Mouse (Mus musculus) lung, embryonic 14.5 days (tissue): ENCODE results near the gene H6pd. TPM values are rescaled to one million over a fixed set of nuclear protein-coding genes. Genes with fewer than 3 reads are reported as not detected.

Experiments used
- ATAC-seq: fragments of 200-750 bp; cut with Nextera tagmentation; 2 replicates; pipeline ENCODE4 v1.8.0; 2017; ENCODE audit warnings: mild to moderate bottlenecking, moderate TSS enrichment, moderate library complexity; ENCODE audit not compliant: insufficient read depth
- DNase-seq: peaks from one replicate; pipeline ENCODE4 v3.0.0-alpha.2; 2015
- H3K27ac ChIP-seq: fragments of 300-500 bp; sonication (generic); 2 replicates; pipeline ENCODE4 v1.5.1; 2014; ENCODE audit warnings: low read depth, mild to moderate bottlenecking, moderate library complexity
- H3K27me3 ChIP-seq: fragments of 300-500 bp; sonication (generic); 2 replicates; pipeline ENCODE4 v1.6.1; 2014; ENCODE audit warnings: low read length, control low read depth; ENCODE audit not compliant: insufficient read depth
- H3K36me3 ChIP-seq: fragments of 300-500 bp; sonication (generic); 2 replicates; pipeline ENCODE4 v1.6.1; 2014; ENCODE audit warnings: control low read depth; ENCODE audit not compliant: insufficient read depth
- H3K4me1 ChIP-seq: fragments of 300-500 bp; sonication (generic); 2 replicates; pipeline ENCODE4 v1.6.1; 2014; ENCODE audit warnings: antibody characterized with exemption, control low read depth; ENCODE audit not compliant: insufficient read depth
- H3K4me2 ChIP-seq: fragments of 300-500 bp; sonication (generic); 2 replicates; pipeline ENCODE4 v1.6.1; 2014; ENCODE audit warnings: mild to moderate bottlenecking
- H3K4me3 ChIP-seq: fragments of 300-500 bp; sonication (generic); 2 replicates; pipeline ENCODE4 v1.5.1; 2014; ENCODE audit warnings: low read depth, low read length
- H3K9ac ChIP-seq: fragments of 300-500 bp; sonication (generic); 2 replicates; pipeline ENCODE4 v1.6.1; 2014
- H3K9me3 ChIP-seq: fragments of 300-500 bp; sonication (generic); 2 replicates; pipeline ENCODE4 v1.6.1; 2016; ENCODE audit warnings: low read depth, low read length, control low read depth
- CTCF ChIP-seq: IDR thresholded peaks from 2 replicates; pipeline ENCODE4 v1.5.1; 2016; ENCODE audit warnings: antibody characterized with exemption, low read depth
- WGBS: fragments of 180-500 bp; shearing (Covaris S2); extraction: QIAGEN DNeasy Blood & Tissue Kit; methylation state at CpG from one replicate; pipeline ENCODE4 v1.1.7; 2014; 5-methylcytosine and 5-hydroxymethylcytosine counted together
- polyA plus RNA-seq: library from polyadenylated mRNA; unstranded; fragments of >200 nt; fragmentation: Nextera tagmentation; extraction: Ambion mirVana; gene quantifications from 2 replicates; pipeline ENCODE4 v1.2.1, GENCODE M21; 2014

Gene H6pd
- polyA plus RNA-seq, 1 experiment from 2014 or later: 20.4 TPM

DNA sequence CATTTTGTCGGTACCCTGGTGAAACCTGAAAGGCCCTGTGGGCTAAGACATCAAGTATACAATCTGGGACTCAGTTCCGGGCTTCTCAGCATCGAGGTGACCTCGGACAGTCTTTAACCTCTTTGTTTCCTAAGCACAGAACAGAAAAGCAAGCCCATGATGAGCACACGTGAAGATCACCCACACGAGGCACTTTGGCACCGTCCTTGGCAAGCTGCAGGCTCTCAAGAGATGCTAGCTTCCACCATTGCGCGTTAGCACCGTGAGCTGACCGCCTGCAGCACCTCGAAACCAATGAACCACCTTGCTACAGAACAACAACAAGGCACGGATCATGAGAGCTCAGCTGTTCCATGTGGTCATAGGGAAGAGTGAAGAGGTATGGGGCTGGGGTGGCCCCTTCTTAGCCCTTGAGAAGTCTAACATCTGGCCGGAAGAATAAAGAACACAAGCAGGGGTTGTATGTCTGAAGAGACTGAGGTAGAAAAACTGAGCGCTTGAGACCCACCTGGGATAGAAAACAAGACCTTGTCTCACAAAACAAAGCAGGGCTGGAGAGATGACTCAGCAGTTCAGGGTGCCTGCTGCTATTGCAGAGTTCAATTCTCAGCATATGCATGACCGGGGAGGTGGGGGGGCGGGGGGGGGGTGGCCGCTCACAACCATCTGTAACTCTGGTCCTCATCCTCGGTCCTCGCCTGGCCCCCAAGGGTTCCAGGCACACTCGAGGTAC, 2.5 kb downstream of the H6pd start:
- Histone ChIP-seq H3K27ac (no peak overlapping the region), H3K4me1 (peaks cover 48% of the 10 kb centered on the region), H3K9me3 (no peaks in the 10 kb centered on the region), H3K4me2 (peak overlapping the region; percentile 81), H3K27me3 (no peaks in the 10 kb centered on the region), H3K9ac (no peak overlapping the region), H3K36me3 (no peaks in the 10 kb centered on the region), H3K4me3 (no peak overlapping the region)
- TF ChIP-seq CTCF: no peak
- WGBS: 67% methylated on average over 21 of the region's 21 CpGs
- DNase-seq (no peak), ATAC-seq (no peak)

DNA sequence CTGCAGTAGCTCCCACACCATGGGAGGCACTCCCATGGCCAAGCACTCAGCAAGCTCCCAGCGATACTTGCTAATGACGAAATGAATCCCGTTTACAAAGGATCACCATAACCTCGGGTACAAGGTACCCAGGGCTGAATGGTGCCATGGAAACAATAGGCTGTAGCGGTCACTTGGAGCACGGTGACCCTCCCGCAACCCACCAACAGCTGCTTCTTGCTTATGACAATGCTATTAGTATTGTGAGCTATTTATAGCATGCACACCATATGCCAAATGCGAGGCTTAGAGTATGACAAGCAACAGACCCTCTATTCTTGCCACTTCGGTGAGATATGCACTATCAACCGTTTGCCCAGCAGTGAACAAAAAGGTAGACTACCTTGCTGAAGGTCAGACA, 3.6 kb downstream of the H6pd start:
- peaks cover 59% of the 10 kb centered on the region for H3K4me1 ChIP-seq
- no peaks in the 10 kb centered on the region for H3K36me3 ChIP-seq
- no peak overlapping the region for H3K9ac ChIP-seq
- H3K27ac ChIP-seq: no peak overlapping the region
- H3K4me3 ChIP-seq: no peak overlapping the region
- DNase-seq (no peak), ATAC-seq (no peak)
- no peak overlapping the region for H3K4me2 ChIP-seq
- WGBS: 86% methylated on average over 10 of the region's 10 CpGs
- no peaks in the 10 kb centered on the region for H3K9me3 ChIP-seq
- no peaks in the 10 kb centered on the region for H3K27me3 ChIP-seq
- TF ChIP-seq CTCF: no peak

DNA sequence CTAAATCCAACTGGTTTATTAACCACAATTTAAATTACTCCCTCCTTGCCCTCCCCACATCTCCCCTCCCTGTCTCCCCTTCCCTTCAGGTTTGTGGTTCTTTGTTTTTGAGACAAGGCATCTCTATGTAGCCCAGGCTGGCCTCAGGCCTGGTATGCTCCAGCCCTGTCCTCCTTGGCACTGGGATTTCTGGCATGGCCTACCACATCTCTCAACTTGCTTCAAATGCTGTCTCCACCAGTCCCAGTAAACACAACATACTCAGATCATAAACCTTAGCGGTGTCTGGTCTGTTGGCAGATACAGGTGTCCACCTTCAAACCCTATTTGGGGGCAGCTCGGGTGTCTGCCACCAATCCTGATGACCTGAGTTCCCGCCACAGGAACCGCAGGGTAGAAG, 5.2 kb downstream of the H6pd start:
- H3K27ac ChIP-seq: peak overlapping the region; percentile 61
- no peaks in the 10 kb centered on the region for H3K36me3 ChIP-seq
- no peak for TF ChIP-seq CTCF
- peaks cover 63% of the 10 kb centered on the region for H3K4me1 ChIP-seq
- H3K4me3 ChIP-seq: no peak overlapping the region
- no peak for ATAC-seq
- no peaks in the 10 kb centered on the region for H3K9me3 ChIP-seq
- no peaks in the 10 kb centered on the region for H3K27me3 ChIP-seq
- H3K9ac ChIP-seq: no peak overlapping the region
- peak overlapping the region; percentile 41 for H3K4me2 ChIP-seq
- WGBS: 53% methylated on average over 4 of the region's 4 CpGs
- no peak for DNase-seq

DNA sequence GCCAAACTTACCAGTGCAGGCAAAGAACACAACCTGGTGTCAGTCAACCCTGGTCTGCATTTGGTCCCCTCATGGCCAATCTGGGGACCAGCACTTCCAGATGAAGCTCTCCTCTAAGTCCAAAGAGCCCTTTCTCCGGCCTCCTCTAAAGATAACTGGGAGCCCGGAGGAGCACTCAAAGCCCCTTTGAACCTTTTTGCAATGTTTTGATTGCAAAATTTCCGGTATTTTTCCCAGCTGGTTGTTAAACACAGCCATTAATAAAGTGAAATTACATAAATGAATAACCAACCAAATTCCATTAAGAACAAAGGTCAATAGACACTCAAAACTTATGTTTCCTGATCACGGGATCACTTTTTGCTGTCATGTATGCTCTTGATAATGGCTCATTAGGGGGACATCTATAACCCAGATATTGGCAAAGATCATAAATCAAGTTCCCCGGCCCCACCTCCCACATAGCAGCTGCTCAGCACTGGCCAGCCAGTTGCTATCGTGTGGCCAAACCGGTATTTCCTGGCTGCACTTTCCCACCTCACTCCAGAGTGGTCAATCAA, 5.7 kb downstream of the H6pd start:
- ATAC-seq (peak; percentile 22; the same call in 1 of the 2 replicates), DNase-seq (peak; percentile 81)
- Histone ChIP-seq H3K9me3 (no peaks in the 10 kb centered on the region), H3K36me3 (no peaks in the 10 kb centered on the region), H3K4me3 (no peak overlapping the region), H3K4me1 (peaks cover 62% of the 10 kb centered on the region), H3K27me3 (no peaks in the 10 kb centered on the region), H3K4me2 (peak overlapping the region; percentile 41), H3K27ac (peak overlapping the region; percentile 63), H3K9ac (no peak overlapping the region)
- TF ChIP-seq CTCF: no peak
- 7% methylated on average over 7 of the region's 7 CpGs for WGBS

DNA sequence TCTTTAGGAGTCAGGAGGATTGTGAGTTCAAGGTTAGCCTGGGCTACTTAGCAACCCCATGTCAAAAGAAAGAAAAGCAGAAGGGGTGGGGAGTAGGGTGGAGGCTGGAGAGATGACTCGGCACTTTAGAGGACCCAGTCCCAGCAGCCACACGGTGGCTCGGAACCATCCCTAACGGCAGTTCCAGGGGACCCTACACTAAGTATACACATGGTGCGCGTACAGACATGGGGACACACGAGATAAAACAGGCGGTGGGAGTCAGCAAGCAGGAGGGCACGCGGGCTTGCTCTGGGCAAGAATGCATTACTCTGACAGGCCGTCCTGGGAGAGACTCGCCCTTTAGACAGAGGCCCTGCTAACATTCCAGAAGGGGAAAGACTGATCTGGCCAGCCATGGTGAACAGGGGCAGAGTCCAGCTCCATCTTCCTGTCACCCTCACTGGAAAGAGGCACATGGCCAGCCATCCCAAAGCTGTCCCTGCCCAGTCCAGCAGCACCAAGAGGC, 6.7 kb downstream of the H6pd start:
- Histone ChIP-seq H3K4me3 (no peak overlapping the region; the same call in 1 of the 2 replicates), H3K27me3 (no peaks in the 10 kb centered on the region), H3K27ac (peak overlapping the region; percentile 63), H3K9me3 (no peaks in the 10 kb centered on the region), H3K36me3 (no peaks in the 10 kb centered on the region), H3K4me1 (peaks cover 55% of the 10 kb centered on the region), H3K4me2 (peak overlapping the region; percentile 41), H3K9ac (no peak overlapping the region)
- ATAC-seq (peak; percentile 15; the same call in 1 of the 2 replicates), DNase-seq (peak; percentile 34)
- TF ChIP-seq CTCF: no peak
- 35% methylated on average over 12 of the region's 12 CpGs for WGBS

DNA sequence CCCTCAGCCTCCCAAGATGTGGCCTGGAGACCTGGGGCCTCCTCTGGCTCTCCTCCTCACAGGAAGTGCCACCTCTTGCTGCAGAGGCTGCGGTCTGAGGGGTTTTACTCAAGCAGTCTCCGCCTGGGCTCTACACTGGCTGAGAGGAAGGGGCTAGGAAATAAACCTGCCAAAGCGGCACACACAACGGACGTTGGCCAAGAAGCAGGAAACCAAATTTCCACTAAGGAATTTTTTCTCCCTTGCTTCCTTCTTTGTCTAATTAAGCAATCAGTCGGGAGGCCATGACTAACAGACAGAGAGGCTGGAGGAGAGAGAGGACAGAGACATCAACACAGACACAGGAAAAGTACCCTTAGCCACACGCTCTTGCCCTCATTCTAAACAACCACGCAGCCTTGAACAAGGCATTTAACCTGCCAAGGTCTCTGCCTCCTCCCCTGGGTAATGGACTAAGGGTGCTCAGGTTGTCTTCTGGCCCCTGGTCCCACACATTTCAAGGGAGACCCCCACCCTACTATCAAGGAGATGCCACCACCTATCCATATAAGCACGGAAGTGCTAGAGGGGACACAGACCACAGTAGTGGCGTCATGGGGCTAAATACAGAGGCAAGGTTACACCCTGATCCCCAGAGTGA, 7.5 kb downstream of the H6pd start:
- WGBS: 43% methylated on average over 10 of the region's 10 CpGs
- DNase-seq: peak; percentile 34
- Histone ChIP-seq H3K4me2 (peak overlapping the region; percentile 41; the same call in 1 of the 2 replicates), H3K9ac (no peak overlapping the region), H3K4me1 (peaks cover 49% of the 10 kb centered on the region), H3K27me3 (no peaks in the 10 kb centered on the region), H3K36me3 (no peaks in the 10 kb centered on the region), H3K9me3 (no peaks in the 10 kb centered on the region), H3K27ac (peak overlapping the region; percentile 31), H3K4me3 (no peak overlapping the region)
- ATAC-seq: no peak
- no peak for TF ChIP-seq CTCF

DNA sequence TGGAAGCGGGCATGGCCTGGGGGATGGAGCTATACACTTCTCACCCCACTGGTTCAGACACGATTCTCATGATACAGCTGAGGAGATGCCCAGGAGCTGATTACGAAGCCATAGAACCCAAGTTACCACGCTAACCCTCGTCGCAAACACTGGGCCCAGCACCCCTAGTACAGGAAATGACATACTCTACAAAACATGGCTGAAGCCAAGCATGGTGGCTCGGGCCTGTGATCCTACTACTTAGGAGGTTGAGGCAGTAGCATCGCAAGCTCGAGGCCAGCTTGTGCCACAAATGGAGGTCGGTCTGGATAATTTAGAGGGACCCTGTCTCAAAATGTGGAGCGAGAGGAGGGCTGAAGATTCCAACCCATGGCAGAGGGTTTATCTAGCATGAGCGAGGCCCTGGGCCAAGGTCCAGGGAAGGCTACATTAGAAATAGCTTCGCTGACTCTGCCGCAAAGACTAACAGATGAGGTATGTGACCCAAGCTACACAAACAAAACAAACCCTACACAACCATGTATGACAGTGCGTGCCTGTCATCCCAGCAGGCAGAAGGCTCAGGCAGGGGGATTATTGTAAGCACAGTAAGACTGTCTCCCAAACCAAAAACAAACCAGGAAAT, 8.8 kb downstream of the H6pd start:
- Histone ChIP-seq H3K4me1 (peaks cover 44% of the 10 kb centered on the region), H3K27ac (no peak overlapping the region), H3K4me2 (no peak overlapping the region), H3K4me3 (no peak overlapping the region), H3K9me3 (no peaks in the 10 kb centered on the region), H3K27me3 (no peaks in the 10 kb centered on the region), H3K36me3 (peaks cover 4% of the 10 kb centered on the region; the same call in 1 of the 2 replicates), H3K9ac (no peak overlapping the region)
- 69% methylated on average over 15 of the region's 15 CpGs for WGBS
- DNase-seq (peak; percentile 50), ATAC-seq (no peak)
- no peak for TF ChIP-seq CTCF
